ENCODE assay signal across 9 mouse cellular contexts in genomic region chr8:120276891-120277426, GRCm38 (mm10). TPM values are rescaled to one million over a fixed set of nuclear protein-coding genes. Genes with fewer than 3 reads are reported as not detected.
DNase-seq lines count a peak whose midpoint lies in the region; ATAC-seq and TF ChIP-seq lines count a peak whose summit lies in the region.
"Had no signal": no experiment of that assay in that cellular context is flagged by ENCODE, and none has a peak within 500 bp of the region (broad histone marks: within the 10 kb centered on the region; RNA-seq: fewer than 3 reads in every experiment).

No protein-coding gene starts in this region.

- no peaks in the 10 kb centered on the region for H3K27me3 ChIP-seq in kidney, embryonic 16.5 days (ENCODE audit: insufficient read depth, low read length)
- H3K27me3 ChIP-seq in testis, adult 2 months (ENCODE audit: control insufficient read depth, insufficient read depth, low read length): no peaks in the 10 kb centered on the region
- H3K27me3 ChIP-seq: Patski had no signal

- 6% methylated on average over 16 of the region's 16 CpGs for WGBS in kidney, embryonic 16.5 days

- peak overlapping the region; percentile 75 for H3K4me2 ChIP-seq in kidney, embryonic 16.5 days (replicated peaks; ENCODE audit: low read depth, low read length)

- H3K27ac ChIP-seq in kidney, embryonic 16.5 days (ENCODE audit: low read length): peak overlapping the region; percentile 94
- H3K27ac ChIP-seq in testis, adult 2 months (ENCODE audit: control insufficient read depth, insufficient read depth, low read depth, low read length): no peak overlapping the region; the same call in 1 of the 2 replicates

- peaks cover 64% of the 10 kb centered on the region for H3K4me1 ChIP-seq in kidney, embryonic 16.5 days (ENCODE audit: insufficient read depth, low read length)
- peaks cover 20% of the 10 kb centered on the region for H3K4me1 ChIP-seq in testis, adult 2 months (ENCODE audit: control insufficient read depth, insufficient read depth, low read length)

- ATAC-seq in kidney, embryonic 16.5 days (ENCODE audit: low FRiP score, low TSS enrichment): peak; percentile 22
- ATAC-seq: Patski had no signal

- TF ChIP-seq CTCF in testis, adult 2 months (IDR thresholded peaks at IDR 0.05; ENCODE audit: control insufficient read depth, insufficient read depth, insufficient replicate concordance, low read depth, low read length): no peak

- H3K9me3 ChIP-seq in kidney, embryonic 16.5 days (ENCODE audit: low read length): no peaks in the 10 kb centered on the region

- peak; percentile 73 for DNase-seq in embryo, embryonic 10 days (ENCODE audit: low spot score)
- no peak for DNase-seq in embryo, embryonic 9.5 days (ENCODE audit: extremely low spot score)
- peak; percentile 72 for DNase-seq in ZHBTc4 (ENCODE audit: low read depth, low spot score)
- DNase-seq in gastrocnemius, postnatal 25 days: peak; percentile 65
- DNase-seq in lung, postnatal 36 days: peak; percentile 64
- DNase-seq in cerebellum, adult 11 months: no peak

- H3K9ac ChIP-seq in kidney, embryonic 16.5 days (replicated peaks; ENCODE audit: low read length): peak overlapping the region; percentile 64

- no peaks in the 10 kb centered on the region for H3K36me3 ChIP-seq in kidney, embryonic 16.5 days (ENCODE audit: insufficient read depth, low read length)
- no peaks in the 10 kb centered on the region for H3K36me3 ChIP-seq in testis, adult 2 months (ENCODE audit: control insufficient read depth, insufficient read depth, low read length)

- TF ChIP-seq POLR2A in testis, adult 2 months (IDR thresholded peaks at IDR 0.05; ENCODE audit: control insufficient read depth, low read depth, low read length): no peak

- peak overlapping the region; percentile 37 for H3K4me3 ChIP-seq in kidney, embryonic 16.5 days (ENCODE audit: low read length)
- peak overlapping the region; percentile 65 for H3K4me3 ChIP-seq in testis, adult 2 months (ENCODE audit: control insufficient read depth, low read depth, low read length)

RNA-seq across cellular contexts. Expression of gene Gse1, which starts 48.7 kb away (rescaled TPM):
- total RNA-seq in gastrocnemius, postnatal 25 days (2021): 10 to 100 TPM; 23.1 to 27.1 TPM
- polyA plus RNA-seq in kidney, embryonic 16.5 days (2015; fragmentation: Nextera tagmentation; extraction: Ambion mirVana): 6.7 and 7.9 TPM in 2 replicates
- 4.0 and 4.3 TPM in 2 replicates for polyA plus RNA-seq in testis, adult 2 months (2012; rRNA removed)

Comparison
In these comparisons a context has a peak if more than half of its experiments do, and no peak if none do; other contexts are left out.
1. DNase-seq: peak in embryo, embryonic 10 days (single experiment), ZHBTc4 (single experiment), gastrocnemius, postnatal 25 days (single experiment) and lung, postnatal 36 days (single experiment); none in embryo, embryonic 9.5 days (single experiment) and cerebellum, adult 11 months (single experiment).